Mouse (Mus musculus) liver, embryonic 14.5 days (tissue): ENCODE measurements around the gene Khsrp.
"Not testable (repeated sequence)": the region's sequence is repeated elsewhere in the genome, so short reads cannot be mapped to it uniquely, and the experiment has no call there.

Experiments
- CTCF ChIP-seq: IDR thresholded peaks from 2 replicates; pipeline ENCODE4 v1.5.1; 2016; ENCODE audit warnings: antibody characterized with exemption, low read depth, control low read depth
- EP300 ChIP-seq: IDR thresholded peaks from 2 replicates; pipeline ENCODE4 v1.6.1; 2016; ENCODE audit warnings: antibody characterized with exemption, low read depth

DNA sequence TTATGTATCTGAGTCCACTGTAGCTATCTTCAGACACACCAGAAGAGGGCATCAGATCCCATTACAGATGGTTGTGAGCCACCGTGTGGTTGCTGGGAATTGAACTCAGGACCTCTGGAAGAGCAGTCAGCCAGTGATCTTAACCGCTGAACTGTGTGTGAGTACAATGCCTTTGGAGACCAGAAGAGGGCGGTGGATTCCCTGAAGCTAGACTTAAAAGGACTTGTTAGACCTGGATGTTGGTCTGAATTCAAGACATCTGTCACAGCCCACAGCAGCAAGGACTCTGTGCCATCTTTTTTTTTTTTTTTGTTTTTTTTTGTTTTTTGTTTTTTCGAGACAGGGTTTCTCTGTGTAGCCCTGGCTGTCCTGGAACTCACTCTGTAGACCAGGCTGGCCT, 20.4 kb upstream of the Khsrp start:
- peak; percentile 50 for TF ChIP-seq CTCF
- TF ChIP-seq EP300: not testable (repeated sequence)
